In the genomic region with DNA sequence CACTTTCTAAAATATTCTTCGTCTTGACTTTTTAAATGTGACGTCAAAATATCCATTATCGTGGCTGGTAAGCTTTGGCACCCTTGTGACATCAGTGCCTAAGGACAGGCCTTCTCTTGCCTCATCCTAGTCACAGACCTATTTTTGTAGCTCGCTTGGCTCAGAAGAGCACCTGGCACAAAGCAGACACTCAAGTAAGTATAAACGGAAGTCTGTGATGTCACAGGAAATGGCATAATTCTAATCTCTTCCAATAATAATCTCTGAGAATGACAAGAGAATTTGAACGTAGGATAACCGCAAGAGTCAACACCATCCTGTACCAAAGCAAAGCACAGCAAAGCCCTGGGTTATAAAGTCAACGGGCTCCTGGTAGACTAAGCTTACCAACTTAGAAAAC, we compare ENCODE assay signal across 28 mouse cellular contexts. TPM values are rescaled to one million over a fixed set of nuclear protein-coding genes. Genes with fewer than 3 reads are reported as not detected.
DNase-seq lines count a peak whose midpoint lies in the region; ATAC-seq and TF ChIP-seq lines count a peak whose summit lies in the region.
"Had no signal": no experiment of that assay in that cellular context is flagged by ENCODE, and none has a peak within 500 bp of the region (broad histone marks: within the 10 kb centered on the region; RNA-seq: fewer than 3 reads in every experiment).

No protein-coding gene starts in this region.

- no peaks in the 10 kb centered on the region for H3K9me3 ChIP-seq in CH12.LX (replicated peaks; ENCODE audit: low read length)
- H3K9me3 ChIP-seq in lung, postnatal 0 days (ENCODE audit: low read length): no peaks in the 10 kb centered on the region
- no peaks in the 10 kb centered on the region for H3K9me3 ChIP-seq in hindbrain, embryonic 10.5 days
- H3K9me3 ChIP-seq: embryonic facial prominence, embryonic 10.5 days; embryonic facial prominence, embryonic 13.5 days; forebrain, embryonic 12.5 days; forebrain, embryonic 15.5 days; heart, embryonic 10.5 days; heart, embryonic 13.5 days; hindbrain, embryonic 13.5 days had no signal

- H3K9ac ChIP-seq in CH12.LX (ENCODE audit: insufficient read depth, low read depth): no peak overlapping the region
- H3K9ac ChIP-seq in lung, postnatal 0 days (replicated peaks; ENCODE audit: low read depth): no peak overlapping the region
- H3K9ac ChIP-seq: embryonic facial prominence, embryonic 13.5 days; forebrain, embryonic 12.5 days; forebrain, embryonic 15.5 days; heart, embryonic 13.5 days; hindbrain, embryonic 13.5 days had no signal

- TF ChIP-seq CTCF in CH12.LX (conservative IDR thresholded peaks at IDR 0.05 in 1 of 2, IDR thresholded peaks at IDR 0.05 in 1 of 2; ENCODE audit: low read depth in 2 of 2, low read length in 2 of 2): no peak
- TF ChIP-seq CTCF in lung, postnatal 0 days (IDR thresholded peaks at IDR 0.05): no peak

- TF ChIP-seq EP300 in CH12.LX (IDR thresholded peaks at IDR 0.05; ENCODE audit: low read length): no peak
- no peak for TF ChIP-seq EP300 in lung, postnatal 0 days (IDR thresholded peaks at IDR 0.05)

- 78% methylated on average over 8 of the region's 8 CpGs for WGBS in lung, postnatal 0 days
- WGBS in hindbrain, embryonic 10.5 days: 94% methylated on average over 8 of the region's 8 CpGs

- no peaks in the 10 kb centered on the region for H3K79me2 ChIP-seq in CH12.LX (replicated peaks; ENCODE audit: control insufficient read depth, extremely low read depth, insufficient read depth, poor library complexity, severe bottlenecking)

- no peak overlapping the region for H3K4me3 ChIP-seq in CH12.LX (replicated peaks in 1 of 3; ENCODE audit: low read depth in 2 of 3, low read length in 2 of 3, poor library complexity in 1 of 3)
- H3K4me3 ChIP-seq in lung, postnatal 0 days (ENCODE audit: low read depth, low read length): no peak overlapping the region
- no peak overlapping the region for H3K4me3 ChIP-seq in hindbrain, embryonic 10.5 days
- H3K4me3 ChIP-seq: embryonic facial prominence, embryonic 10.5 days; embryonic facial prominence, embryonic 13.5 days; erythroblast, embryonic 14.5 days; forebrain, embryonic 12.5 days; forebrain, embryonic 15.5 days; heart, adult 2 months; heart, embryonic 10.5 days; heart, embryonic 13.5 days; hindbrain, embryonic 13.5 days had no signal

- peak; percentile 61 for ATAC-seq in granulocyte monocyte progenitor cell, adult 5-6 weeks (replicated peaks; ENCODE audit: poor library complexity, severe bottlenecking)
- no peak for ATAC-seq in lung, postnatal 0 days
- ATAC-seq: forebrain, embryonic 15.5 days; hindbrain, embryonic 16.5 days; intestine, postnatal 0 days had no signal

- no peak for TF ChIP-seq POLR2A in CH12.LX (IDR thresholded peaks at IDR 0.05; ENCODE audit: low read depth, low read length)

- peaks cover 0 to 7% of the 10 kb centered on the region in 2 experiments; a peak in 2 of 4 replicates for H3K4me1 ChIP-seq in CH12.LX (ENCODE audit: control insufficient read depth in 1 of 2, insufficient read depth in 2 of 2)
- H3K4me1 ChIP-seq in lung, postnatal 0 days (ENCODE audit: insufficient read depth, low read depth, low read length): no peaks in the 10 kb centered on the region
- peaks cover 38% of the 10 kb centered on the region for H3K4me1 ChIP-seq in hindbrain, embryonic 10.5 days (replicated peaks)

- peak; percentile 92 for DNase-seq in CD4-positive, CD25-positive, alpha-beta regulatory T cell, adult 2 months (ENCODE audit: low read depth, low spot score)
- DNase-seq in CH12.LX (ENCODE audit: extremely low read depth): peak; percentile 12
- peak; percentile 85 for DNase-seq in naive thymus-derived CD4-positive, alpha-beta T cell, adult 2 months (ENCODE audit: low read depth)
- no peak for DNase-seq in lung, postnatal 0 days (ENCODE audit: low spot score)
- no peak for DNase-seq in hindbrain, embryonic 10.5 days (ENCODE audit: low spot score)
- no peak for DNase-seq in heart, postnatal 25 days (ENCODE audit: low spot score)
- no peak for DNase-seq in cerebellum, adult 11-12 months
- DNase-seq: adrenal gland, adult 2 months; adrenal gland, postnatal 14 days; cerebellum, adult 2 months; cerebellum, postnatal 10 days; cerebellum, postnatal 36 days; embryo, embryonic 11 days; gastrocnemius, postnatal 25 days; heart, adult 2 months; heart, postnatal 14 days; kidney, adult 2 months had no signal

- intact Hi-C loops in heart, postnatal 25 days (cut with DNase I): no loop called here

- H3K36me3 ChIP-seq in CH12.LX (replicated peaks in 1 of 2; ENCODE audit: control insufficient read depth in 1 of 2, insufficient read depth in 1 of 2, low read length in 1 of 2): no peaks in the 10 kb centered on the region
- no peaks in the 10 kb centered on the region for H3K36me3 ChIP-seq in lung, postnatal 0 days (ENCODE audit: insufficient read depth, low read length)
- peaks cover 61% of the 10 kb centered on the region for H3K36me3 ChIP-seq in hindbrain, embryonic 10.5 days
- H3K36me3 ChIP-seq: forebrain, embryonic 15.5 days; heart, embryonic 10.5 days; hindbrain, embryonic 13.5 days had no signal

- no peaks in the 10 kb centered on the region for H3K27me3 ChIP-seq in CH12.LX (replicated peaks)
- H3K27me3 ChIP-seq in lung, postnatal 0 days (replicated peaks; ENCODE audit: insufficient read depth, low read length): no peaks in the 10 kb centered on the region
- H3K27me3 ChIP-seq in hindbrain, embryonic 10.5 days (ENCODE audit: insufficient read depth, poor library complexity, severe bottlenecking): no peaks in the 10 kb centered on the region
- H3K27me3 ChIP-seq: embryonic facial prominence, embryonic 13.5 days; forebrain, embryonic 12.5 days; forebrain, embryonic 15.5 days; heart, embryonic 13.5 days; hindbrain, embryonic 13.5 days had no signal

- TF ChIP-seq RAD21 in CH12.LX (IDR thresholded peaks at IDR 0.05; ENCODE audit: low read depth, low read length): no peak

- in situ Hi-C loops in CH12.LX (cut with MboI; ENCODE audit: low pct_ligation_motif_present, low pct_unique_long_range_greater_than_20kb, low sequenced_read_pairs): no loop called here

- H3K27ac ChIP-seq in CH12.LX (ENCODE audit: insufficient read depth, low read depth): no peak overlapping the region
- H3K27ac ChIP-seq in lung, postnatal 0 days (ENCODE audit: low read length): no peak overlapping the region
- no peak overlapping the region for H3K27ac ChIP-seq in hindbrain, embryonic 10.5 days
- H3K27ac ChIP-seq: embryonic facial prominence, embryonic 10.5 days; embryonic facial prominence, embryonic 13.5 days; forebrain, embryonic 12.5 days; forebrain, embryonic 15.5 days; heart, adult 2 months; heart, embryonic 10.5 days; heart, embryonic 13.5 days; hindbrain, embryonic 13.5 days had no signal

- no peak overlapping the region for H3K4me2 ChIP-seq in CH12.LX (ENCODE audit: insufficient read depth, low read depth, poor library complexity, severe bottlenecking)
- no peak overlapping the region for H3K4me2 ChIP-seq in lung, postnatal 0 days (replicated peaks; ENCODE audit: low read depth, low read length)
- H3K4me2 ChIP-seq: embryonic facial prominence, embryonic 13.5 days; forebrain, embryonic 12.5 days; forebrain, embryonic 15.5 days; heart, embryonic 13.5 days; hindbrain, embryonic 13.5 days had no signal

- dilution Hi-C loops in CH12.LX (cut with MboI; ENCODE audit: extremely low pct_ligation_motif_present, extremely low pct_unique_long_range_greater_than_20kb, low sequenced_read_pairs): no loop called here

TF ChIP-seq in CH12.LX, 34 proteins besides CTCF, POLR2A, EP300 and RAD21:
- TF ChIP-seq UBTF (IDR thresholded peaks at IDR 0.05; ENCODE audit: low read depth, low read length) (no peak), ZNF384 (IDR thresholded peaks at IDR 0.05; ENCODE audit: low read depth, low read length) (no peak), RCOR1 (conservative IDR thresholded peaks at IDR 0.05; ENCODE audit: low read depth, low read length) (no peak), JUND (conservative IDR thresholded peaks at IDR 0.05; ENCODE audit: low read depth, low read length) (no peak), MYC (IDR thresholded peaks at IDR 0.05; ENCODE audit: low read depth, low read length) (no peak), TCF12 (IDR thresholded peaks at IDR 0.05; ENCODE audit: low read depth, low read length) (no peak), PAX5 (IDR thresholded peaks at IDR 0.05; ENCODE audit: low read length) (no peak), USF2 (conservative IDR thresholded peaks at IDR 0.05; ENCODE audit: low read depth, low read length) (no peak), NRF1 (IDR thresholded peaks at IDR 0.05; ENCODE audit: low read depth, low read length) (no peak), E2F4 (IDR thresholded peaks at IDR 0.05; ENCODE audit: insufficient replicate concordance, low read depth, low read length) (no peak), TBP (conservative IDR thresholded peaks at IDR 0.05; ENCODE audit: low read depth, low read length) (no peak), MAZ (IDR thresholded peaks at IDR 0.05; ENCODE audit: low read depth, low read length) (no peak)

RNA-seq across cellular contexts. Expression of gene Lrig1, which starts 38.6 kb away (rescaled TPM):
- not detected in 2 replicates for total RNA-seq in CH12.LX (2012; rRNA removed)
- 0.14 TPM in 1 of 2 replicates, not detected in the other for total RNA-seq in CH12.LX (2014; rRNA removed)
- polyA plus RNA-seq in CH12.LX (2012; ENCODE audit: insufficient read length, low read depth): 0.22 and 0.43 TPM in 2 replicates
- 0.37 and 2.0 TPM in 2 replicates for total RNA-seq in granulocyte monocyte progenitor cell, adult 5-6 weeks (2014; fragmentation: Nextera tagmentation)
- not detected in 2 replicates for total RNA-seq in granulocyte monocyte progenitor cell, adult 5-6 weeks (2017)
- polyA plus RNA-seq in lung, postnatal 0 days (2015; fragmentation: Nextera tagmentation; extraction: Ambion mirVana): 8.1 and 9.2 TPM in 2 replicates
- 12.7 and 14.4 TPM in 2 replicates for polyA plus RNA-seq in hindbrain, embryonic 10.5 days (2016; fragmentation: Nextera tagmentation; extraction: Ambion mirVana)
- 10 to 100 TPM; 35.3 to 35.9 TPM for total RNA-seq in heart, postnatal 25 days (2021)

Comparison
In these comparisons a context has a peak if more than half of its experiments do, and no peak if none do; other contexts are left out.
1. DNase-seq: peak in CD4-positive, CD25-positive, alpha-beta regulatory T cell, adult 2 months (single experiment), CH12.LX (single experiment) and naive thymus-derived CD4-positive, alpha-beta T cell, adult 2 months (single experiment); none in lung, postnatal 0 days (single experiment), hindbrain, embryonic 10.5 days (single experiment), heart, postnatal 25 days (single experiment) and cerebellum, adult 11-12 months (single experiment).
2. RNA of gene Lrig1, which starts 38.6 kb away (total RNA-seq): 35.3 to 35.9 TPM in heart, postnatal 25 days; 0.37 to 2.0 TPM in granulocyte monocyte progenitor cell, adult 5-6 weeks and 0.14 TPM in CH12.LX; every median in the first group is over 10 times any median in the second.